Mouse (Mus musculus) erythroid progenitor cell, adult 5-6 weeks (primary cell): Measurements from ENCODE around the gene Aff1. TPM values are rescaled to one million over a fixed set of nuclear protein-coding genes. Genes with fewer than 3 reads are reported as not detected.
A peak's percentile ranks its signal among the peaks of the same experiment; 100 is the strongest.

Source experiments
- ATAC-seq: replicated peaks from 2 replicates; pipeline ENCODE4 v1.8.0; 2016; ENCODE audit warnings: moderate number of reproducible peaks, mild to moderate bottlenecking, moderate TSS enrichment, inconsistent platforms; ENCODE audit not compliant: poor library complexity, low FRiP score, severe bottlenecking
- total RNA-seq, 2 experiments: library from RNA; stranded (forward) in 1 of 2; stranded (reverse) in 1 of 2; fragments of 150-400 nt in 1 of 2; fragments of 186-747, 209-891 nt in 1 of 2; gene quantifications; 2 replicates each; pipeline versions ENCODE4 v1.2.3 to v1.2.4; 2015 to 2017; ENCODE audit warnings: low replicate concordance in 2 of 2

Gene Aff1
- total RNA-seq, 2 experiments from 2014 or later: 67.4 to 147 TPM

GRCm38 (mm10) chr5:103765758-103766431, 73.7 kb downstream of the Aff1 start:
- no peak for ATAC-seq

- no peak for ATAC-seq
These were observed 74.2 kb downstream of the Aff1 start for GRCm38 (mm10) chr5:103766432-103766815.

- no peak for ATAC-seq
These were observed 76.8 kb downstream of the Aff1 start for GRCm38 (mm10) chr5:103768961-103769360.

GRCm38 (mm10) chr5:103769701-103770100, 77.5 kb downstream of the Aff1 start:
- 0 out of 2 replicates have a peak, but pooled peaks have one; percentile 37 for ATAC-seq

GRCm38 (mm10) chr5:103770447-103771222, 78.5 kb downstream of the Aff1 start:
- ATAC-seq: no peak

- no peak for ATAC-seq
These were observed 79.2 kb downstream of the Aff1 start for GRCm38 (mm10) chr5:103771380-103771779.

- ATAC-seq: no peak
These were observed 80.1 kb downstream of the Aff1 start for GRCm38 (mm10) chr5:103772252-103772651.

- no peak for ATAC-seq
These were observed 81.0 kb downstream of the Aff1 start for GRCm38 (mm10) chr5:103773100-103773552.

- no peak for ATAC-seq
These were observed 82.6 kb downstream of the Aff1 start for GRCm38 (mm10) chr5:103774703-103775333.

- ATAC-seq: no peak
These were observed 83.3 kb downstream of the Aff1 start for GRCm38 (mm10) chr5:103775429-103775828.

- no peak for ATAC-seq
These were observed 84.7 kb downstream of the Aff1 start for GRCm38 (mm10) chr5:103776842-103777241.

- no peak for ATAC-seq
These were observed 85.3 kb downstream of the Aff1 start for GRCm38 (mm10) chr5:103777446-103777845.

GRCm38 (mm10) chr5:103778314-103779117, 86.3 kb downstream of the Aff1 start:
- ATAC-seq: 0 out of 2 replicates have a peak, but pooled peaks have one; percentile 37

GRCm38 (mm10) chr5:103779836-103780235, 87.7 kb downstream of the Aff1 start:
- ATAC-seq: no peak

- no peak for ATAC-seq
These were observed 88.1 kb downstream of the Aff1 start for GRCm38 (mm10) chr5:103780266-103780665.

GRCm38 (mm10) chr5:103780836-103781235, 88.7 kb downstream of the Aff1 start:
- no peak for ATAC-seq

GRCm38 (mm10) chr5:103783086-103783668, 91.0 kb downstream of the Aff1 start:
- no peak for ATAC-seq

GRCm38 (mm10) chr5:103786096-103786495, 93.9 kb downstream of the Aff1 start:
- ATAC-seq: no peak

- ATAC-seq: no peak
These were observed 96.3 kb downstream of the Aff1 start for GRCm38 (mm10) chr5:103788476-103788875.
